Mouse (Mus musculus) intestine, postnatal 0 days (tissue): ENCODE data around the gene Oasl2. TPM values are rescaled to one million over a fixed set of nuclear protein-coding genes. Genes with fewer than 3 reads are reported as not detected.

Experiments
- ATAC-seq: fragments of 200-750 bp; cut with Nextera tagmentation; 2 replicates; pipeline ENCODE4 v1.8.0; 2017; ENCODE audit warnings: mild to moderate bottlenecking, moderate TSS enrichment, moderate library complexity
- H3K27ac ChIP-seq: fragments of 300-500 bp; sonication (generic); 2 replicates; pipeline ENCODE4 v1.5.1; 2014; ENCODE audit warnings: mild to moderate bottlenecking, low read depth, low read length, moderate library complexity
- H3K27me3 ChIP-seq: fragments of 300-500 bp; sonication (generic); replicated peaks from 2 replicates; pipeline ENCODE4 v1.6.1; 2014; ENCODE audit warnings: low read length, mixed read lengths; ENCODE audit not compliant: control insufficient read depth, insufficient read depth
- H3K36me3 ChIP-seq: fragments of 300-500 bp; sonication (generic); 2 replicates; pipeline ENCODE4 v1.6.1; 2014; ENCODE audit warnings: mild to moderate bottlenecking, moderate library complexity; ENCODE audit not compliant: control insufficient read depth, insufficient read depth
- H3K4me1 ChIP-seq: fragments of 300-500 bp; sonication (generic); replicated peaks from 2 replicates; pipeline ENCODE4 v1.6.1; 2014; ENCODE audit warnings: antibody characterized with exemption, low read length, mixed read lengths; ENCODE audit not compliant: control insufficient read depth, insufficient read depth
- H3K4me2 ChIP-seq: fragments of 300-500 bp; sonication (generic); replicated peaks from 2 replicates; pipeline ENCODE4 v1.6.1; 2014; ENCODE audit warnings: low read depth, mild to moderate bottlenecking, moderate library complexity
- H3K4me3 ChIP-seq: fragments of 300-500 bp; sonication (generic); 2 replicates; pipeline ENCODE4 v1.5.1; 2014; ENCODE audit warnings: low read depth, low read length
- H3K9ac ChIP-seq: fragments of 300-500 bp; sonication (generic); 2 replicates; pipeline ENCODE4 v1.6.1; 2014; ENCODE audit warnings: mild to moderate bottlenecking, low read depth, low read length
- H3K9me3 ChIP-seq: fragments of 300-500 bp; sonication (generic); 2 replicates; pipeline ENCODE4 v1.6.1; 2016; ENCODE audit warnings: mixed run types; ENCODE audit not compliant: control insufficient read depth
- CTCF ChIP-seq: sonication (generic); IDR thresholded peaks from 2 replicates; pipeline ENCODE4 v1.5.1; 2016; ENCODE audit warnings: low read depth, mild to moderate bottlenecking, control low read depth, antibody characterized with exemption, moderate library complexity
- whole genome bisulfite sequencing: fragments of 180-500 bp; shearing (Covaris S2); extraction: QIAGEN DNeasy Blood & Tissue Kit; methylation state at CpG from one replicate; pipeline ENCODE4 v1.1.7; 2014; 5-methylcytosine and 5-hydroxymethylcytosine counted together
- microRNA-seq: library from miRNA; unstranded; fragments of <30 nt; microRNA quantifications from one replicate; pipeline ENCODE4, GENCODE M21; 2016
- polyA plus RNA-seq: library from polyadenylated mRNA; unstranded; fragments of >200 nt; fragmentation: Nextera tagmentation; extraction: Ambion mirVana; gene quantifications from 2 replicates; pipeline ENCODE4 v1.2.1, GENCODE M21; 2015

Gene Oasl2
- polyA plus RNA-seq, 1 experiment from 2014 or later, result 88.6 TPM

DNA sequence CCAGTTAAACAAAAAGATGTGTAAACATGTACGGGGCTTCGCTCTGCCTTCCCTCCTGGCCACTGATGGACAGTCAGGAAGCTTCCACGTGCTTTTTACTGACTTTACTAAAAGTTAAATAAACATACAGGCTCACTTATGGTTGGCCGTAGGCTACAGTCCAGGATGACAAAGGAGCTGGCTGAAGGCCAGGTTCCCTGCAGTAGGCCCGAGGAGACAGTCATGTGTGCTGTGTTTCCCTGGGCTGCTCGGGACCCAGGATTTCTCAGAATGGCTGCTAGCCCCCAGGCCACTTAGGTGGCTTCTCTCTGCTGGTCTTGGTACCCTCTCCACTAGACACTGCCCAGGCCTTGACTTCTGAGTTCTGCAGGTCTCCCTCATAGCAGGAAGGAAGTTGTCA is 52.2 kb downstream of the Oasl2 start:
- Histone ChIP-seq H3K4me3 (no peak overlapping the region), H3K4me1 (no peaks in the 10 kb centered on the region), H3K9ac (no peak overlapping the region), H3K27me3 (no peaks in the 10 kb centered on the region), H3K4me2 (no peak overlapping the region), H3K36me3 (peaks cover 58% of the 10 kb centered on the region), H3K27ac (no peak overlapping the region), H3K9me3 (no peaks in the 10 kb centered on the region)
- no peak for TF ChIP-seq CTCF
- WGBS, result 30% methylated on average over 6 of the region's 6 CpGs
- no peak for ATAC-seq

DNA sequence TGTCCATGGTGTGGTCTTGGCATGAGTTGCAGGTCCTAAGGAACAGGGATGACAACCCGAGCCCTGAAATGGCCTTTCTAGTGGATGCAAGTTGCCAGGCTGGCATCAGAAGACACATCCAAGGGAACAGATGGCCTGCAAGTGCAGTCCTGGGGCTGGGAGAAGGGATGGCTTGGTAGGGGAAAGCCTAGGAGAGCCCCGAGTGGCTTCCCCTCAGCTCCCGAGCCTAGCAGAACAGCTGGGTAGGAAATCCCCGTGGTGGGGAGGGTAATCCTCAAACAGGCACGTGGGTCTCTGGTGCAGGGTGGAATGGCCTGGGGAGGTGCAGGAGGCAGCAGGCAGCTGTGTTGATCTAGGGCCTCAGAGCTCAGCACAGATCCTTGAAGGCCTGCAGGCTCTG is 52.6 kb downstream of the Oasl2 start:
- Histone ChIP-seq H3K4me2 (no peak overlapping the region), H3K9me3 (no peaks in the 10 kb centered on the region), H3K36me3 (peaks cover 59% of the 10 kb centered on the region), H3K27me3 (no peaks in the 10 kb centered on the region), H3K9ac (no peak overlapping the region), H3K4me1 (no peaks in the 10 kb centered on the region), H3K4me3 (no peak overlapping the region), H3K27ac (no peak overlapping the region)
- no peak for TF ChIP-seq CTCF
- WGBS, result 53% methylated on average over 5 of the region's 5 CpGs
- ATAC-seq, result no peak

DNA sequence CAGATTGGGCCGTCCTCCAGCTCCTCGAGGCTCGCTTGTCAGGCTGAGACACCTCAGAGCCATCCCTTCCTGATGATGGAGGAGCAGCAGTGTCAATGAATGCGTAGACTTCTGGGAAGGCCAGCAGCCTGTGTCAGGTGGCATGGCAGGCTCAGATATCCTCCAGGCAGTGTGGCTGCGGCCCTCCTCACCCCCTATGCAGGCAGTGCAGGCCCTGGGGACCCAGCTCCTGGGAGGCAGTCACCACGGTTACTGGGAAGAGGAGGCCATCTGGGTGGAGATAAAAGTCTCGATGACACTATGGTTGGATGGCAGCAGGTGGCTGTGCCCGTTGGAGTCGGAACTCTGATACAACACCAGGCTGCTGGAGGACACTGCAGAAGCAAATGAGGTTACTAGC is 53.1 kb downstream of the Oasl2 start:
- Histone ChIP-seq H3K4me1 (no peaks in the 10 kb centered on the region), H3K27ac (no peak overlapping the region), H3K4me2 (no peak overlapping the region), H3K36me3 (peaks cover 62% of the 10 kb centered on the region), H3K9ac (no peak overlapping the region), H3K9me3 (no peaks in the 10 kb centered on the region), H3K4me3 (no peak overlapping the region), H3K27me3 (no peaks in the 10 kb centered on the region)
- WGBS, result 81% methylated on average over 9 of the region's 9 CpGs
- TF ChIP-seq CTCF, result no peak
- ATAC-seq, result no peak

DNA sequence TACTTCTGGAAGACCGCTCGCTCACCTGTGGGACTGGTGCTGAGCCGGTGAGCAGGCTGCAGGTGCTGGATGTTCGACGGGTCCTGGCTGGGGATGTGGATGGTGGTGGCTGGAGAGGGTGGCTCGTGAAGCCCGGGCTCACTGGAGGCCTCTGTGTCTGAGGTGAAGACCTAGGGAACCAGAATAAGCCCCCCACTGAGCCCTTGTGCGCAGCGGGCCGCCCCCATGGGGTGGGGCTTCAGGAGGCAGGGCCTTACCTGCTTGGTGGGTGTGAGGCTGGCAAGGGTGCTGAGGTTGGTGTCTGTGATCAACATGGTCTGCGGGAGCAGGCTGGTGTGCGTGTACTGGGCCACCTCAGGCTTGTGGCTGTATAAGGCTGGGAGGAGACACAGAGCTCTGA is 53.9 kb downstream of the Oasl2 start:
- no peak overlapping the region for H3K4me2 ChIP-seq
- H3K4me3 ChIP-seq, result no peak overlapping the region
- H3K27me3 ChIP-seq, result no peaks in the 10 kb centered on the region
- no peak overlapping the region for H3K27ac ChIP-seq
- no peak for ATAC-seq
- WGBS, result 78% methylated on average over 12 of the region's 12 CpGs
- peaks cover 65% of the 10 kb centered on the region for H3K36me3 ChIP-seq
- no peaks in the 10 kb centered on the region for H3K4me1 ChIP-seq
- H3K9me3 ChIP-seq, result no peaks in the 10 kb centered on the region
- TF ChIP-seq CTCF, result no peak
- no peak overlapping the region for H3K9ac ChIP-seq

DNA sequence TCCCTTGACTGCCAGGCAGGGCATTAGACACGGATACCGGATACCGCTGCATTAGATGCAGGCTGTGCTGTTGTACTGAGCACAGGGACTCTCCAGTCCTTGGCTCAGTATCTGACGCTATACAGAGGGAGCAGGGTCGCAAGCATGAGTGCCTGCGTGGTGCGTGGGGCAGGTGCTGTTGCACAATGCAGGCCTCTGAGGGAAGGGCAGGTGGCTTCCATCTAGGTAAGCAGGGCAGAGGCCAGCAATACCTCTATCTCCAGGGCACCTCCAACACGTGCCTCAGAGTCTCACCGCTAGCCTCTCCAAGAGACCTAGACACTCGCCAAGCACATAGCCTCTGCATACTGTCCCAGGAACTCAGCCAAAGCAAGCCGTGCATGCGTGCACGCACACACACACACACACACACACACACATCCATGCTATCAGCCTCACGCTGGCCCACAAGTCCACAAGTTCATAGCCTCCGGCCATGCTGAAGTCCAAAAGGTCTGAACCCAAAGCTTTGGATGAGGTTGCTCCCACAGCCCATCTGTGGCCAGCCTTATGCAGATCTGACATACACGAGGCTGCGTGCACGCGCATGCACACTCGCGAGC is 54.6 kb downstream of the Oasl2 start:
- no peak overlapping the region for H3K4me2 ChIP-seq
- H3K4me3 ChIP-seq, result no peak overlapping the region
- H3K27me3 ChIP-seq, result no peaks in the 10 kb centered on the region
- WGBS, result 67% methylated on average over 21 of the region's 21 CpGs
- H3K9ac ChIP-seq, result no peak overlapping the region
- no peak for TF ChIP-seq CTCF
- ATAC-seq, result 0 out of 2 replicates have a peak, but pooled peaks have one; percentile 6
- H3K27ac ChIP-seq, result no peak overlapping the region
- no peaks in the 10 kb centered on the region for H3K9me3 ChIP-seq
- peaks cover 58% of the 10 kb centered on the region for H3K36me3 ChIP-seq
- no peaks in the 10 kb centered on the region for H3K4me1 ChIP-seq

DNA sequence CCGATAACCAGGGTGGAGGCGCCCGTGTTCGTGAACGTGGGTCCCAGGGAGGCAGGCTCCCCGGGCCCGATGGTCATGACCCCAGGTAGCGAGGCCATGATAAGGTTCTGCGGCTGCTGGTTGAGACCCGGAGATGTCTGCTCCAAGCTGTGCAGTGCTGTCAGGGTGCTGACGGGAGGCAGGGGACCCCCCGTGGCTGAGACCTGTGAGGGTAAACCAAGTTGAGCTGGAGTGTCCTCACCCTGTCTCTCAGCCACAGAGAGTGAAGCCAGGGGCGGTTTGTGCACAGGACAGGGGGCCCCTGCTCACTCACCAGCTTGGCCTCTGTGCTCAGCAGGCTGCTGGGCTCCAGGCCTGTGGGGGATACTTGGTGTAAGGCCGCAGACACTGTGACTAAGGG is 56.6 kb downstream of the Oasl2 start:
- Histone ChIP-seq H3K36me3 (peaks cover 38% of the 10 kb centered on the region), H3K4me2 (no peak overlapping the region), H3K9ac (no peak overlapping the region), H3K27me3 (no peaks in the 10 kb centered on the region), H3K4me3 (no peak overlapping the region), H3K9me3 (no peaks in the 10 kb centered on the region), H3K27ac (no peak overlapping the region), H3K4me1 (no peaks in the 10 kb centered on the region)
- 88% methylated on average over 14 of the region's 14 CpGs for WGBS
- ATAC-seq, result no peak
- TF ChIP-seq CTCF, result no peak

DNA sequence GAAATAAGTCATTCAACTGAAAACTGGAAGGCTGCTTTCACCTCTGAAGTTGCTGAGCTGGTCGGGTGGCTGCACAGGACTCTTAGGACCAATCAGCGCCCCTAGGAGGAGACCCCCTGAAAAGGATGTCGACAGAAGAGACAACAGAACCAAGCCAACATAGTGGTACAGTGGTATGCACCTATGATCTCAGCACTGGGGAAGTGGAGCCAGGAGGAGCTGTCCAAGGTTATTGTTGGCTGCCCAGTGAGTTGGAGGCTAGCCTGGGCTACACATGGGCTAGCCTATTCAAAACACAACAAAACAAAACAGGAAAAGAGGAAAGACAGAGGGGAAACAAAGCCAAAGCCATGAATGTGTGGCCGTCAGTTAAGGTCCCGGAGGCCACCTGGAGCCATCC is 61.3 kb downstream of the Oasl2 start:
- no peak for TF ChIP-seq CTCF
- no peak for ATAC-seq
- Histone ChIP-seq H3K4me2 (no peak overlapping the region), H3K4me3 (no peak overlapping the region), H3K9me3 (no peaks in the 10 kb centered on the region), H3K36me3 (peaks cover 29% of the 10 kb centered on the region), H3K27ac (no peak overlapping the region), H3K9ac (no peak overlapping the region), H3K4me1 (no peaks in the 10 kb centered on the region), H3K27me3 (no peaks in the 10 kb centered on the region)
- WGBS, result 88% methylated on average over 5 of the region's 5 CpGs

Small RNAs within 50 kb of the gene (microRNA-seq; reads per million reads assigned to microRNA genes)
- 5.2 reads per million, percentile 13 among the genes with 10 or more reads in this experiment for gene Mir6240

Other genes starting within 250 kb of the Oasl2 start
- gene Trpv4, start 238.5 kb upstream of the Oasl2 start, polyA plus RNA-seq, result 0.70 and 1.0 TPM in 2 replicates
- 111 and 115 TPM in 2 replicates for gene Gltp, start 206.0 kb upstream of the Oasl2 start, polyA plus RNA-seq
- 3.7 and 4.2 TPM in 2 replicates for gene Tchp, start 189.2 kb upstream of the Oasl2 start, polyA plus RNA-seq
- 59.7 and 61.9 TPM in 2 replicates for gene Ankrd13a, start 122.3 kb upstream of the Oasl2 start, polyA plus RNA-seq
- gene Git2, start 121.4 kb upstream of the Oasl2 start, polyA plus RNA-seq, result 13.8 and 17.8 TPM in 2 replicates
- 59.0 and 60.5 TPM in 2 replicates for gene 1500011B03Rik, start 73.5 kb upstream of the Oasl2 start, polyA plus RNA-seq
- not detected in 2 replicates for gene 4930519G04Rik, start 43.3 kb upstream of the Oasl2 start, polyA plus RNA-seq
- 0.08 TPM in 1 of 2 replicates, not detected in the other for gene Gm9936, start 38.3 kb upstream of the Oasl2 start, polyA plus RNA-seq
- gene Oasl1, start 26.3 kb downstream of the Oasl2 start, polyA plus RNA-seq, result 20.1 and 25.5 TPM in 2 replicates
- gene 2210016L21Rik, start 45.2 kb downstream of the Oasl2 start, polyA plus RNA-seq, result 55.6 and 56.5 TPM in 2 replicates
- gene Hnf1a, start 74.2 kb downstream of the Oasl2 start, polyA plus RNA-seq, result 15.9 and 16.1 TPM in 2 replicates
- gene Sppl3, start 114.2 kb downstream of the Oasl2 start, polyA plus RNA-seq, result 19.5 and 20.8 TPM in 2 replicates
- 13.8 and 17.0 TPM in 2 replicates for gene Gm10401, start 201.4 kb downstream of the Oasl2 start, polyA plus RNA-seq
- gene Acads, start 222.4 kb downstream of the Oasl2 start, polyA plus RNA-seq, result 100 and 113 TPM in 2 replicates
- gene Unc119b, start 238.0 kb downstream of the Oasl2 start, polyA plus RNA-seq, result 10.1 and 12.2 TPM in 2 replicates